Mouse (Mus musculus) heart, embryonic 11.5 days (tissue): ENCODE results near the gene Ddx5. TPM values are rescaled to one million over a fixed set of nuclear protein-coding genes. Genes with fewer than 3 reads are reported as not detected.
A peak's percentile ranks its signal among the peaks of the same experiment; 100 is the strongest.

Source experiments
- ATAC-seq: fragments of 200-750 bp; cut with Nextera tagmentation; replicated peaks from 2 replicates; pipeline ENCODE4 v1.8.0; 2017; ENCODE audit warnings: moderate library complexity; ENCODE audit not compliant: insufficient number of reproducible peaks, low FRiP score, low TSS enrichment
- H3K27ac ChIP-seq: fragments of 300-500 bp; sonication (generic); 2 replicates; pipeline ENCODE4 v1.5.1; 2014; ENCODE audit warnings: mild to moderate bottlenecking, low read depth, low read length
- H3K27me3 ChIP-seq: fragments of 300-500 bp; sonication (generic); 2 replicates; pipeline ENCODE4 v1.6.1; 2014; ENCODE audit warnings: mild to moderate bottlenecking, low read length, mixed read lengths; ENCODE audit not compliant: control insufficient read depth, insufficient read depth
- H3K36me3 ChIP-seq: fragments of 300-500 bp; sonication (generic); 2 replicates; pipeline ENCODE4 v1.6.1; 2014; ENCODE audit warnings: mild to moderate bottlenecking, low read length, moderate library complexity, mixed read lengths; ENCODE audit not compliant: control insufficient read depth, insufficient read depth
- H3K4me1 ChIP-seq: fragments of 300-500 bp; sonication (generic); 2 replicates; pipeline ENCODE4 v1.6.1; 2014; ENCODE audit warnings: low read length; ENCODE audit not compliant: control insufficient read depth, insufficient read depth
- H3K4me2 ChIP-seq: fragments of 300-500 bp; sonication (generic); 2 replicates; pipeline ENCODE4 v1.6.1; 2014; ENCODE audit warnings: mild to moderate bottlenecking, moderate library complexity
- H3K4me3 ChIP-seq: fragments of 300-500 bp; sonication (generic); 2 replicates; pipeline ENCODE4 v1.5.1; 2014; ENCODE audit warnings: low read depth, low read length
- H3K9ac ChIP-seq: fragments of 300-500 bp; sonication (generic); 2 replicates; pipeline ENCODE4 v1.6.1; 2014; ENCODE audit warnings: mild to moderate bottlenecking, low read depth, low read length, moderate library complexity
- H3K9me3 ChIP-seq: fragments of 300-500 bp; sonication (generic); replicated peaks from 2 replicates; pipeline ENCODE4 v1.6.1; 2016; ENCODE audit warnings: low read length; ENCODE audit not compliant: control insufficient read depth
- WGBS: fragments of 180-500 bp; shearing (Covaris S2); extraction: QIAGEN DNeasy Blood & Tissue Kit; methylation state at CpG from one replicate; pipeline ENCODE4 v1.1.7; 2014; ENCODE audit not compliant: insufficient replicate concordance; 5-methylcytosine and 5-hydroxymethylcytosine counted together
- microRNA-seq: library from miRNA; unstranded; fragments of <30 nt; microRNA quantifications from one replicate; pipeline ENCODE4, GENCODE M21; 2016; ENCODE audit warnings: borderline number of aligned reads
- polyA plus RNA-seq: library from polyadenylated mRNA; unstranded; fragments of >200 nt; fragmentation: Nextera tagmentation; extraction: Ambion mirVana; gene quantifications from 2 replicates; pipeline ENCODE4 v1.2.1, GENCODE M21; 2014

Gene Ddx5
- polyA plus RNA-seq, 1 experiment from 2014 or later = 291 TPM

DNA sequence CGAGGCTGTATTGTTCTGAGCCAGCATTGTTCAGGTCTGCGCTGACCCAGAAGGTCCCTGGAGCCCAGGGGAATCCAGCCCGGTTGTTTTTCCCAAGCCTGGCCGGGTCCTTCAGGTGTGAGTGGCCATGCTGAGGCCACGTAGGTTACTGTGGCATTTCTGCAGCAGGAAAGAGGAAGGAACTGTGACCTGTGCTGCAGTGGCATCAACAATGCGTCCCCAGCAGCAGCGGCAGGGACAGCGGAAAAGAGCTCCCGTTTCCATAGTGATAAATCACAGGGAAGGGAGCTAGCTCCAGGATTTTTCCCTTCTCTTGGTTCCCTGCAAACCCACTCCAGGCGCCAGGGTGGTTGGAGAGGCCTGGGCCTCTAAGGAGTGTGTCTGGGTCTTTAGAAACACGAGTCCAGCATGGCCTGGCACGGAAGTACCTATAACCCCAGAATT lies 51.8 kb downstream of the Ddx5 start:
- Histone ChIP-seq H3K36me3 (no peaks in the 10 kb centered on the region), H3K27ac (peak overlapping the region; percentile 18; the same call in 1 of the 2 replicates), H3K4me1 (peaks cover 9% of the 10 kb centered on the region), H3K4me3 (no peak overlapping the region), H3K27me3 (no peaks in the 10 kb centered on the region), H3K9ac (no peak overlapping the region), H3K4me2 (no peak overlapping the region; the same call in 1 of the 2 replicates), H3K9me3 (no peaks in the 10 kb centered on the region)
- 30% methylated on average over 12 of the region's 12 CpGs for WGBS
- no peak for ATAC-seq

DNA sequence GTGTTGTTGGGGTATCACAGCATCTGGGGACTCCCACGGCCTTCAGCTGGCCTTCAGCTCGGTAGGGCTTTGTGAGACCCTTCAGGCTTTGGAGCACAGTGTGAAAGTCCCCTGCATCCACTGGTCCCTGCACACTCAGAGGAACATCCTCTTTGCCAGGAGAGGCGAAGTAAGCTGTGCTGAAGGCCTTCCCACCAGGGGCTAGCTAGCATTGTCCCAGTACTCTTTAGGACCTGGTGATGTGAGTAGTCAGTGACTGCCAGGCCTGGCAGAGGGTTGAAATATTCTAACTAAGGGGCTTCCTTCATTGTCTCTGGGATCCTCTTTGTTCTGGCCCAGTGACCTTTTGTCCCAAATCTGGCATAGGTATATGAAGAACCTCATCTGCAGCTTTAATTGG lies 52.4 kb downstream of the Ddx5 start:
- no peak overlapping the region for H3K9ac ChIP-seq
- no peak for ATAC-seq
- H3K9me3 ChIP-seq = no peaks in the 10 kb centered on the region
- 69% methylated on average over 3 of the region's 3 CpGs for WGBS
- peaks cover 9% of the 10 kb centered on the region for H3K4me1 ChIP-seq
- no peak overlapping the region for H3K4me2 ChIP-seq
- H3K27ac ChIP-seq = no peak overlapping the region
- no peaks in the 10 kb centered on the region for H3K27me3 ChIP-seq
- H3K4me3 ChIP-seq = no peak overlapping the region
- no peaks in the 10 kb centered on the region for H3K36me3 ChIP-seq

DNA sequence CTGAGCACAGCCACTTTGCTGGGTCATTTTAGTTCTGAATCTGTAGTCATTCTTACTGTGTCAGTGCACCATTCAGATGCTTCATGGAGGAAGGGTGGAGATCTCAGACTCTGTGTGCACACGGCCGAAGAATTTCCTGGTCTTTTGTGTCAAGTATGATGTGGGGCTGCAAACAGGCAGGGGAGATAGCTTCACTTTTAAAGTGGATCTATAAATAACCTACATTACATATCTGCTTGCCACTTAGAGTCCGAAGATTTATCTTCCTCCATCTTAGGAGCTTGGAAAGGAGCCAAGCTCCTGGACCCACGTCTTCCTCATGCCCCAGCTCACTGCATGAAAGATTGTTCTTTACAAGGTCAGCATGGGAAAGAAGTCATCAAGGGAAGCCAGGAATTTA lies 58.3 kb downstream of the Ddx5 start:
- H3K27ac ChIP-seq = peak overlapping the region; percentile 88
- H3K9ac ChIP-seq = 0 out of 2 replicates have a peak overlapping the region, but pooled peaks have one; percentile 34

More for the DNA sequence above, 58.3 kb downstream of the Ddx5 start:
- ATAC-seq = peak; percentile 59; the same call in 1 of the 2 replicates
- no peak overlapping the region for H3K4me3 ChIP-seq
- no peaks in the 10 kb centered on the region for H3K27me3 ChIP-seq
- WGBS = 20% methylated on average over 4 of the region's 4 CpGs
- H3K4me2 ChIP-seq = peak overlapping the region; percentile 14; the same call in 1 of the 2 replicates
- peaks cover 18% of the 10 kb centered on the region for H3K4me1 ChIP-seq
- H3K9me3 ChIP-seq = peaks cover 4% of the 10 kb centered on the region; the same call in 1 of the 2 replicates
- no peaks in the 10 kb centered on the region for H3K36me3 ChIP-seq

Small RNA genes within 50 kb of the gene (microRNA-seq; reads per million reads assigned to microRNA genes)
- gene Gm25994 = 0.34 reads per million
- 11.9 reads per million, percentile 46 among the genes with 10 or more reads in this experiment for gene Mir3064

Other genes starting within 250 kb of the Ddx5 start
- 12.3 and 14.9 TPM in 2 replicates for gene Tex2, start 175.8 kb downstream of the Ddx5 start, polyA plus RNA-seq
- gene Pecam1, start 38.6 kb downstream of the Ddx5 start, polyA plus RNA-seq = 52.0 and 61.8 TPM in 2 replicates
- 1.2 TPM in 2 replicates for gene Milr1, start 38.0 kb downstream of the Ddx5 start, polyA plus RNA-seq
- 7.5 and 9.3 TPM in 2 replicates for gene Polg2, start 9.6 kb downstream of the Ddx5 start, polyA plus RNA-seq
- gene Cep95, start 67 bp upstream of the Ddx5 start, polyA plus RNA-seq = 15.6 and 17.0 TPM in 2 replicates
- 13.3 and 14.3 TPM in 2 replicates for gene Smurf2, start 131.5 kb upstream of the Ddx5 start, polyA plus RNA-seq
- gene Kpna2, start 210.4 kb upstream of the Ddx5 start, polyA plus RNA-seq = 342 and 382 TPM in 2 replicates
- gene 1810010H24Rik, start 236.5 kb upstream of the Ddx5 start, polyA plus RNA-seq = 1.7 and 2.8 TPM in 2 replicates